Mouse (Mus musculus) central nervous system, embryonic 14 days (tissue): Measurements from ENCODE around the gene Rbbp4. TPM values are rescaled to one million over a fixed set of nuclear protein-coding genes. Genes with fewer than 3 reads are reported as not detected.

Experiments
- polyA plus RNA-seq: library from polyadenylated mRNA; depleted of rRNA; stranded (reverse); fragments of >200 nt; gene quantifications from 2 replicates; pipeline ENCODE4 v1.2.3, GENCODE M21; 2012; rRNA removed

The Rbbp4 gene
- polyA plus RNA-seq = 115 and 134 TPM in 2 replicates

GRCm38 (mm10) chr4:129335216-129336074 is at the start of gene Rbbp4, which contains the start of gene Zbtb8os:
Rbbp4 (minus strand) TSS chr4:129335370.
Zbtb8os (plus strand) TSS chr4:129335695.

DNA sequence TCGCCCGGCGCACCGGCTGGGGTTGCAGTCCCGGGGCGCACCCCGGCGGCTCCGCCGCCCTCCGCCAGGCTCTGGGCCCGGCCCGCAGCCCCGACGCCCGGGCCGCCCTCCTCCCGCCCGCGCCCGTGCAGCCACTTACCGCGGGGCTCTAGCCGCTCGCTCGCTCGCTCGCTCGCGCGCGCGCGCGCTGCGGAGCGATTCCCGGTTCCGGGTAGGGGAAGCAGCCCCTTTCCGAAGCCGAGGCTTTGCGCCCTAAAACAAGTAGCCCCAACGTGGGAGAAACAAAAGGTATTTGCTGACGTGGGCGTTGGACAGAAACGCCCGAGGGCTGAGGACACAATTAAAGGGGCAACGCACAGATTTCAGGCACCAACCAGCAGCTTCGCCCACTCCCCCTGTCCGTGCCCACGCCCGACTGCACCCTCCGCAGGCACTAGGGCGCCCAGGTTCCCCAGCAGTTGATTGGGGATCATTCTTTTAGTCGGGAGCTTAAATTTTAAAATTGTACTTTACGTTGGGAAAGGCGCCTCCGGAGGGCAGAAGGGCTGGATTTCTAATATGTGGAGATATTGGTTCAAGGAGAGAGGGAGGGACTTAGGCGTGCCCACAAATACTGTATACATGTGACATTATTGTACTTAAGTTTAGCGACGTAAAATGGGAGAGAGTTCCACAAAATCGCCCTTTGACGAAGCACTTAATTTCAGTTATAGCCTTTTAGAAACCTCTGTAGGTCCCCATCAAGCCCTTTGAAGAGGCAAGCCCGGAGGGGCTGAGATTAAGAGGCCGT is 42.6 kb upstream of the Rbbp4 start, which contains the start of gene Zbtb8a:
Zbtb8a (minus strand) TSS at position 516 of the 790 bp plus-strand sequence.

GRCm38 (mm10) chr4:129287472-129287981 is 47.6 kb downstream of the Rbbp4 start, which contains the start of gene Sync:
Sync (plus strand) TSS chr4:129287617.

DNA sequence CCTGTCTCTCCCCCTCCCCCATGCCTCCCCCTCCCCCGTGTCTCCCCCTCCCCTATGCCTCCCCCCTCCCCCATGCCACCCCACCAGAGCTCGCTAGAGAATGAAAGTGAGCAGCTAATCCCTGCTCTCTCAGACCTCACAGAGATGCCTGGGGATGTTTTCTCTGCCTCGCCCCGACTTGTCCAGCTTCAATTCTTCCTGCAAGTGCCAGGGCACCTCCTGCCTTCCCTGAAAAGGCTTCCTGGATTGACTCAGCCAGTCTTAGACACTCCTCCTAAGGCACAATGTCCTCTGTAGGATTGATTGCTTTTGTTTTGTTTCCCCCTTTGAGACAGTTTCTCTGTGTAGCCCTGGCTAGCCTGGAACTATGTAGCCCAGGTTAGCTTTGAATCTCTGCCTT is 74.0 kb downstream of the Rbbp4 start, which contains the start of gene C77080:
C77080 (minus strand) TSS at position 209 of the 400 bp plus-strand sequence.

Other genes with a start within 250 kb of the Rbbp4 start
- 0.10 and 1.6 TPM in 2 replicates for gene Tmem54, start 229.8 kb downstream of the Rbbp4 start, polyA plus RNA-seq
- 40.4 and 49.1 TPM in 2 replicates for gene Hpca, start 213.3 kb downstream of the Rbbp4 start, polyA plus RNA-seq
- 5.7 and 10.2 TPM in 2 replicates for gene Fndc5, start 198.4 kb downstream of the Rbbp4 start, polyA plus RNA-seq
- 32.3 and 35.0 TPM in 2 replicates for gene S100pbp, start 145.6 kb downstream of the Rbbp4 start, polyA plus RNA-seq
- 71.3 and 71.4 TPM in 2 replicates for gene Yars, start 145.6 kb downstream of the Rbbp4 start, polyA plus RNA-seq
- 9.8 and 13.8 TPM in 2 replicates for gene C77080, start 74.0 kb downstream of the Rbbp4 start, polyA plus RNA-seq
- gene Sync, start 47.8 kb downstream of the Rbbp4 start, polyA plus RNA-seq = 0.48 and 1.6 TPM in 2 replicates
- 27.3 and 32.9 TPM in 2 replicates for gene Zbtb8os, start 325 bp upstream of the Rbbp4 start, polyA plus RNA-seq
- 16.9 and 18.8 TPM in 2 replicates for gene Zbtb8a, start 42.7 kb upstream of the Rbbp4 start, polyA plus RNA-seq
- 5.6 and 6.8 TPM in 2 replicates for gene Zbtb8b, start 105.5 kb upstream of the Rbbp4 start, polyA plus RNA-seq
- 28.6 and 30.8 TPM in 2 replicates for gene Bsdc1, start 126.2 kb upstream of the Rbbp4 start, polyA plus RNA-seq
- 0.14 and 0.18 TPM in 2 replicates for gene Tssk3, start 155.7 kb upstream of the Rbbp4 start, polyA plus RNA-seq
- gene Fam229a, start 155.8 kb upstream of the Rbbp4 start, polyA plus RNA-seq = 0.26 TPM in 1 of 2 replicates, not detected in the other
- gene Marcksl1, start 178.2 kb upstream of the Rbbp4 start, polyA plus RNA-seq = 1,353 and 1,492 TPM in 2 replicates
- gene Hdac1, start 207.3 kb upstream of the Rbbp4 start, polyA plus RNA-seq = 147 and 152 TPM in 2 replicates
- gene Lck, start 238.3 kb upstream of the Rbbp4 start, polyA plus RNA-seq = 9.5 TPM in 2 replicates
- 0.92 and 2.0 TPM in 2 replicates for gene Fam167b, start 243.2 kb upstream of the Rbbp4 start, polyA plus RNA-seq